Mouse (Mus musculus): Measurements from ENCODE around the gene Zmiz1. TPM values are rescaled to one million over a fixed set of nuclear protein-coding genes. Genes with fewer than 3 reads are reported as not detected.
A peak's percentile ranks its signal among the peaks of the same experiment; 100 is the strongest.

Zmiz1 gene
- polyA plus RNA-seq, 1 experiment from 2014 or later, result 57.5 TPM

- peaks cover 96% of the 10 kb centered on the region for H3K4me1 ChIP-seq
- H3K27ac ChIP-seq (replicated peaks), result peak overlapping the region; percentile 54
- no peak for ATAC-seq (replicated peaks)
Observed at GRCm38 (mm10) chr14:25467911-25468668, 9.1 kb downstream of the Zmiz1 start.

GRCm38 (mm10) chr14:25468891-25469529 is 10.0 kb downstream of the Zmiz1 start:
- Histone ChIP-seq H3K4me3 (no peak overlapping the region), H3K9me3 (no peaks in the 10 kb centered on the region), H3K36me3 (no peaks in the 10 kb centered on the region), H3K27ac (replicated peaks) (peak overlapping the region; percentile 54), H3K27me3 (no peaks in the 10 kb centered on the region), H3K9ac (replicated peaks) (no peak overlapping the region), H3K4me2 (replicated peaks) (no peak overlapping the region), H3K4me1 (peaks cover 96% of the 10 kb centered on the region)
- ATAC-seq (replicated peaks), result no peak
- 39% methylated on average over 7 of the region's 7 CpGs for WGBS

More at GRCm38 (mm10) chr14:25467911-25468668, 9.1 kb downstream of the Zmiz1 start:
- no peaks in the 10 kb centered on the region for H3K36me3 ChIP-seq
- 52% methylated on average over 10 of the region's 10 CpGs for WGBS
- no peak overlapping the region for H3K4me2 ChIP-seq (replicated peaks)
- H3K9ac ChIP-seq (replicated peaks), result no peak overlapping the region
- H3K9me3 ChIP-seq, result no peaks in the 10 kb centered on the region
- H3K27me3 ChIP-seq, result no peaks in the 10 kb centered on the region
- H3K4me3 ChIP-seq, result no peak overlapping the region

- no peak for ATAC-seq (replicated peaks)
- H3K36me3 ChIP-seq, result no peaks in the 10 kb centered on the region
- no peaks in the 10 kb centered on the region for H3K27me3 ChIP-seq
- H3K9ac ChIP-seq (replicated peaks), result no peak overlapping the region
- 53% methylated on average over 7 of the region's 7 CpGs for WGBS
- H3K27ac ChIP-seq (replicated peaks), result peak overlapping the region; percentile 54
- peaks cover 96% of the 10 kb centered on the region for H3K4me1 ChIP-seq
- H3K9me3 ChIP-seq, result no peaks in the 10 kb centered on the region
- no peak overlapping the region for H3K4me3 ChIP-seq
- no peak overlapping the region for H3K4me2 ChIP-seq (replicated peaks)
Observed at GRCm38 (mm10) chr14:25470224-25470805, 11.3 kb downstream of the Zmiz1 start.

GRCm38 (mm10) chr14:25471035-25471434 is 12.1 kb downstream of the Zmiz1 start:
- Histone ChIP-seq H3K4me3 (no peak overlapping the region), H3K36me3 (no peaks in the 10 kb centered on the region), H3K27me3 (no peaks in the 10 kb centered on the region), H3K27ac (replicated peaks) (peak overlapping the region; percentile 54), H3K4me2 (replicated peaks) (no peak overlapping the region), H3K9ac (replicated peaks) (no peak overlapping the region), H3K9me3 (no peaks in the 10 kb centered on the region), H3K4me1 (peaks cover 96% of the 10 kb centered on the region)
- WGBS, result 57% methylated on average over 2 of the region's 2 CpGs
- no peak for ATAC-seq (replicated peaks)

GRCm38 (mm10) chr14:25472096-25472861 is 13.3 kb downstream of the Zmiz1 start:
- Histone ChIP-seq H3K27ac (replicated peaks) (no peak overlapping the region), H3K4me1 (peaks cover 98% of the 10 kb centered on the region), H3K9ac (replicated peaks) (no peak overlapping the region), H3K27me3 (no peaks in the 10 kb centered on the region), H3K4me3 (no peak overlapping the region), H3K4me2 (replicated peaks) (no peak overlapping the region), H3K36me3 (no peaks in the 10 kb centered on the region), H3K9me3 (no peaks in the 10 kb centered on the region)
- 80% methylated on average over 6 of the region's 6 CpGs for WGBS
- no peak for ATAC-seq (replicated peaks)

GRCm38 (mm10) chr14:25472981-25473649 is 14.1 kb downstream of the Zmiz1 start:
- Histone ChIP-seq H3K4me2 (replicated peaks) (no peak overlapping the region), H3K4me3 (no peak overlapping the region), H3K4me1 (peaks cover 98% of the 10 kb centered on the region), H3K9ac (replicated peaks) (0 out of 2 replicates have a peak overlapping the region, but pooled peaks have one; percentile 11), H3K27me3 (no peaks in the 10 kb centered on the region), H3K36me3 (no peaks in the 10 kb centered on the region), H3K9me3 (no peaks in the 10 kb centered on the region), H3K27ac (replicated peaks) (peak overlapping the region; percentile 24)
- 41% methylated on average over 6 of the region's 6 CpGs for WGBS
- no peak for ATAC-seq (replicated peaks)

- H3K36me3 ChIP-seq, result no peaks in the 10 kb centered on the region
- 40% methylated on average over 5 of the region's 5 CpGs for WGBS
- H3K9ac ChIP-seq (replicated peaks), result no peak overlapping the region
- no peak overlapping the region for H3K4me3 ChIP-seq
- no peaks in the 10 kb centered on the region for H3K27me3 ChIP-seq
- peak overlapping the region; percentile 29 for H3K27ac ChIP-seq (replicated peaks)
- H3K4me2 ChIP-seq (replicated peaks), result no peak overlapping the region
- peaks cover 98% of the 10 kb centered on the region for H3K4me1 ChIP-seq
- no peak for ATAC-seq (replicated peaks)
- H3K9me3 ChIP-seq, result no peaks in the 10 kb centered on the region
Observed at GRCm38 (mm10) chr14:25474017-25474416, 15.0 kb downstream of the Zmiz1 start.

GRCm38 (mm10) chr14:25474732-25475131 is 15.7 kb downstream of the Zmiz1 start:
- Histone ChIP-seq H3K9me3 (no peaks in the 10 kb centered on the region), H3K27ac (replicated peaks) (peak overlapping the region; percentile 29), H3K27me3 (no peaks in the 10 kb centered on the region), H3K4me1 (peaks cover 98% of the 10 kb centered on the region), H3K4me2 (replicated peaks) (no peak overlapping the region), H3K9ac (replicated peaks) (no peak overlapping the region), H3K4me3 (no peak overlapping the region), H3K36me3 (no peaks in the 10 kb centered on the region)
- 61% methylated on average over 6 of the region's 6 CpGs for WGBS
- no peak for ATAC-seq (replicated peaks)

GRCm38 (mm10) chr14:25476048-25476447 is 17.1 kb downstream of the Zmiz1 start:
- no peak overlapping the region for H3K9ac ChIP-seq (replicated peaks)
- H3K9me3 ChIP-seq, result no peaks in the 10 kb centered on the region
- H3K4me3 ChIP-seq, result no peak overlapping the region
- H3K36me3 ChIP-seq, result no peaks in the 10 kb centered on the region
- H3K4me2 ChIP-seq (replicated peaks), result no peak overlapping the region
- no peaks in the 10 kb centered on the region for H3K27me3 ChIP-seq
- 44% methylated on average over 9 of the region's 9 CpGs for WGBS
- no peak for ATAC-seq (replicated peaks)
- H3K27ac ChIP-seq (replicated peaks), result peak overlapping the region; percentile 90
- peaks cover 98% of the 10 kb centered on the region for H3K4me1 ChIP-seq

GRCm38 (mm10) chr14:25476453-25476852 is 17.5 kb downstream of the Zmiz1 start:
- Histone ChIP-seq H3K9ac (replicated peaks) (no peak overlapping the region), H3K36me3 (no peaks in the 10 kb centered on the region), H3K4me1 (peaks cover 98% of the 10 kb centered on the region), H3K27ac (replicated peaks) (peak overlapping the region; percentile 90), H3K4me2 (replicated peaks) (no peak overlapping the region), H3K4me3 (no peak overlapping the region), H3K9me3 (no peaks in the 10 kb centered on the region), H3K27me3 (no peaks in the 10 kb centered on the region)
- ATAC-seq (replicated peaks), result no peak
- WGBS, result 67% methylated on average over 3 of the region's 3 CpGs

GRCm38 (mm10) chr14:25477268-25477667 is 18.3 kb downstream of the Zmiz1 start:
- Histone ChIP-seq H3K4me1 (peaks cover 100% of the 10 kb centered on the region), H3K4me3 (no peak overlapping the region), H3K4me2 (replicated peaks) (no peak overlapping the region), H3K36me3 (no peaks in the 10 kb centered on the region), H3K27ac (replicated peaks) (peak overlapping the region; percentile 90), H3K9ac (replicated peaks) (no peak overlapping the region), H3K27me3 (no peaks in the 10 kb centered on the region), H3K9me3 (no peaks in the 10 kb centered on the region)
- no peak for ATAC-seq (replicated peaks)
- WGBS, result 74% methylated on average over 7 of the region's 7 CpGs
